Mouse (Mus musculus) c-Kit-positive CD71-positive TER-119-negative erythroid progenitor cells, embryonic 14.5 days (primary cell): ENCODE measurements around the gene Fzd1.

ENCODE experiments used
- DNase-seq: peaks from one replicate; pipeline ENCODE4 v3.0.0-alpha.2; 2013; ENCODE audit warnings: low read depth

Gene Fzd1

DNA sequence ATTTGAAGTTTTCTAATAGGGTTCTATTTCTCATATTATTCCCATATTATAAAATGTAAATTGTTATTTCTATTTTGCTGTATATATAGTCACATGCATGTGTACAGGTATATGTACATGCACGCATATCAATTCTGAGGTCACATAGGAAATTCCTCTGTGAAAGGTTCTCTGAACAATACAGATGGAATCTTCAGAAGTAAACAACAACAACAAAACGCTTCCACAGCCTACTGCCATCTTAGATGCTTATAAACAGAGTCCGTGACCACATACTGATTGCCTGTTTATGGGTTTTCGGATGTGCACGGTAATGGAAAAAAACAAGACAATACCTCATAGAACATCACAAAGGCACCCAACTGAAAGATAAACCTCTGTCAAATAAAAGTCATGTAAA, 4.7 kb downstream of the Fzd1 start:
- DNase-seq = no peak

- DNase-seq = no peak
Measured at GRCm38 (mm10) chr5:4742722-4743121, 15.1 kb downstream of the Fzd1 start.

- no peak for DNase-seq
Measured at GRCm38 (mm10) chr5:4737013-4737412, 20.8 kb downstream of the Fzd1 start.

- no peak for DNase-seq
Measured at GRCm38 (mm10) chr5:4735461-4735860, 22.4 kb downstream of the Fzd1 start.

- DNase-seq = no peak
Measured at GRCm38 (mm10) chr5:4733239-4733638, 24.6 kb downstream of the Fzd1 start.

DNA sequence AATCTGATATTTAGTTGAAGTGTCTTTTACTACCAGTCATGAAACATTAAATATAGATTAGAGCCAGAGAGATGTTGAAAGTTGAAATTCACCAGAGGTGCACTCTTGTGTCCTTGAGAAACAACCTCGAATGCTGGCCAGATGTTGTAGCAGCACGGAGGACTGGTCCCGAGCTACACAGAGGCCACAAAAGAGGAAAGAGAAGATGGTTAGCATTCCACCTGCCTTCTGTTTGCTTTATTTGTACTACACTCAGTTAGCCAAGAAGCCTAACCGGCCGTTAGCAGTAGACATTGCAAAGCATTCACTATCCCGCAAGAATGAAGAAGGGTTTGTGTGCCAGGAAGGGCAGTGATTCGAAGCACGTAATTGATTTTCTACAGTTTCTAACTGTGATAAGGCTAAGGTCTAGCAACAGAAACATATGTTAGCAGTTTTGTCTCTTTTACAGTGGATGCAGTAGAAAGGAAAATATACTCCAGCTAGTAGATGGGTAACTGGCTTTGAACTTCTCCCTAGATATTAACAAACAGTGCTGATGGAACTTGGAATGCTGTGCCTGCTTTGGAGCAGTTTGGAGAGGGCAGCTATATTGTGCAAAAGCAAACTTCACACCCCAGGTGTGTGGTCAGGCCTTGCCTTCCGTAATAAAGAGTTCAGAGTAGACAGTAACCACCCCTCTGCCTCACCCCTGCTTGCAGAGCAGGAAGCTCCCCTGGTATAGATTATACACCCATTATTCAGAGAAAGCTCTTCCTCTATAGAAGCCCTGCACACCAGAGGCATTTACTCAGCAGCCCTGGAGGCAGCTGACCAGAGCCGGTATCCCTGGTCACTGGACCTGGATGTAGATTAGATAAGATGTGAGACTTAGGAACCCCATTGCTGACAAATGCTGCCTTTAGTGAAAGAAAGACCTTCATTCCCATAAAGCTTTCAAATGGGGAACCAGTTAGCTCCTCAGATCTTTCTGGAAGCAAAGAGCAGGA, 25.3 kb downstream of the Fzd1 start:
- no peak for DNase-seq

DNA sequence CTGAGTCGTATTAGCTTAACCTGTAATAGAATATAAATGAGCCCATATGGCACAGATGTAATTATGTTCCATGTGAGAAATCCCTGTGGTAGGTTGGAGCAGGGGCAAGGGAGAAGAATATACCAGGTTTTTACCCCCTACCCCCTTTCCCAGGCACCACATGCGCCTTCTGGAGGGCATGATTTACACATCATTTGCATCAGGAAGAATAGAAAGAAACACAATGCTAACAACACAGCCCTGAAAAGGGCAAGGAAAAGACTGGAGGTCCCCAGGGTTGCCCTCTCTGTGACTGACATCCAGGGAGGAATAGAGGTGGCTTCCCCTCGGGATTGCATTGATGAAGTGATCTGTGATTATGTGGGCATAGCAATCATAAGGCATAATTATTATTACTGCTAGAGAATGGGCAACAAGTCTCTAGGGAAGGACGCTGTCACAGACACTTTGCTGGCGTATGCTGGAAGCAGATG, 26.1 kb downstream of the Fzd1 start:
- DNase-seq = no peak

- DNase-seq = no peak
Measured at GRCm38 (mm10) chr5:4731064-4731463, 26.8 kb downstream of the Fzd1 start.
